Mouse (Mus musculus) frontal cortex, postnatal 25 days (tissue): Measurements from ENCODE around the gene Lrsam1.
A peak's percentile ranks its signal among the peaks of the same experiment; 100 is the strongest.

Experiments
- DNase-seq, 2 experiments: peaks; one replicate each; pipeline ENCODE4 v3.0.0; 2022; ENCODE audit warnings: low spot score in 2 of 2

Gene Lrsam1

DNA sequence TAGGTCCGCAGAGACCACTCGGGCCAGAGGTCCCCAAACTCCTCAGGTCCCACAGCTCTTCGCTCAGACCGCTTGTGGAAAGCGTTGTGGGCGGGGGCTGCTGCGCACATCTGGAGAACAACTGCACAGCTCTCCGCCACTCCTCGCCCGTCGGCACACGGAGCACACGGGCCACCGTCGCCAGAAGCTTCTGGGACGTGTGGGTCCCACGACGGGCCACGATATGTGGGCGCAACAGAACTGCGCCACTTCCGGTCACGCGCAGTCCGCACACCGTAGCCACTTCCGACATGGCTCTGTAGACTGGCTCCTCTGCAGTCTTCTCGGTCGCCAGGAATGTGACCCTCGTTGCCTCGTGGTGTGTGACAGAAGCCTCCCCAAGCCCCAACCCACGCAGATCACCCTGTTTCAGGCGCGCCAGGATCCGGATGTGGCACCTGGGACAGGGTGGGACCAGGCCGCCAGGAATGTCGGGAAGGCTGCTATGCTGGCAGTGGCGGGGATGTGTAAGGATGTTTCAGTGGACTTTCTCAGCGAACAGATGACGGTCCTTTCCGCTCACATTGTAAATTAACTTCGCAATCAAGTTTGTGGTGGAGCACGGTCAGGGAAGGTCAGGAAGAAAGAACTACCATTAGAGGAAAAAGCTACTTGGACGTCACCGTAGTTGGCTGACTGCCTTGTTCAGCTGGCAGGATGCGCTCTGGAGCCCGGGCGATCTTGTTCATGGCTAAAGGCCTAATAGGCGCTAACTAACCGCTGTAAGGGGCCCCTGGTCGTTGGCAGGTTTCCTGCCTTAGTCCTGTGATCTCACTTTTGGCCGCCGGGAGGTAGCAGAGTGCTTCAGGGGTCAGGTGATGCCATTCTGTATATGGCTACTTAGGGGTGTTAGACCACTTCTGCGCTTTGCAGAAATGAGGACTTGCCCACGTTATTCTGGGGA, 5.5 kb upstream of the Lrsam1 start:
- peak; percentile 74 to 79 for DNase-seq

DNA sequence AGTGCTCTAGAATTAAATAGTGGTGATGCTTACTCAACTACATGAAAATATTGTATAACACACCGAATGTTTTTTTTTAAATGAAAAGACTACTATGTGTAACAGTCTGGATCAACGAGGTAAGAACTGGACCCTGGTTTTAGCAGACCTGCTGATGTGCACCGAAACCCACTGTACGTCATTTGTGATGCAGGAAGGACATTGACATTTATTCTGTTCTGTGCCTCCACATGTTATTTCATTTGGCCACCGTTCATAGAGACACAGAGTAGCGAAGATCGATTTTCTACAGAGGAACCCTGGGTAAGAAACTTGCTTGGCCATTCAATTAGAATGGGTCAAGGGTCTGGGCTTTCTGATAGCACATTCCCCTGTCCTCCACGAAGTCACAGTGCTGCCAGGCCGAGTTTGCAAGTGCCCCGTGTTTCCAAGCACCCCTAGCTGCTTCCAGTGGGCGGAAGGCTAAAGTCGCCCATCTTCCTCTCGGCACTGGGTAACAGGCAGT, 4.8 kb upstream of the Lrsam1 start:
- no peak for DNase-seq

DNA sequence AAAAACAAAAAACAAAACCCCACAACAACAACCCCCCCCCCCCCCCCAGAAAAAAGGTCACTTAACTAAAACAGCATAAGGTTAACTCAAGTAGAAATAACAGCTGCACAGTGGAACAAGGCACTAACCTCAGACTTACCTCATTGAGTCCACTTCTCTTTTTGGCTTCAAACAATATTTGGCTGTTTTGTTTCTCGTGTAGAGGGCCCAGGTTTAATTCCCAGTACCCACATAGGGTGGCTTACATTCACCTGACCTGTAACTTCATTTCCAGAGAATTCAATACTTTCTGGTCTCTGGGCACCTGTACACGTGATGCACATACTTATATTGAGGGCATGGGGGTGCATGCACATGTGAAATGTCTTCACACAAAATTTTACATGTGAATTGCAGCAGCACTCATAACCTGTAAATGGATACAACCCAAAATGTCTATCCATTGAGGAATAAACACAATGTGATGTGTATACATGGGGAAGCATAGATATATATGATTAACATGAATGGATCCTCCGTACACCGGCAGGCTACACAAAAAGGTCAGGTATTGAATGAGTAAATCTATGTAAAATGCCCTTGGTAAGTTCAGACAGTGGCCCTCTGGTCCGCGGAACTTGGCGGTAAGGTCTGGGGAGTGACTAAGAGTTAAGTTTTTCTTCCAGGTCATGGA, 4.2 kb upstream of the Lrsam1 start:
- DNase-seq: no peak

DNA sequence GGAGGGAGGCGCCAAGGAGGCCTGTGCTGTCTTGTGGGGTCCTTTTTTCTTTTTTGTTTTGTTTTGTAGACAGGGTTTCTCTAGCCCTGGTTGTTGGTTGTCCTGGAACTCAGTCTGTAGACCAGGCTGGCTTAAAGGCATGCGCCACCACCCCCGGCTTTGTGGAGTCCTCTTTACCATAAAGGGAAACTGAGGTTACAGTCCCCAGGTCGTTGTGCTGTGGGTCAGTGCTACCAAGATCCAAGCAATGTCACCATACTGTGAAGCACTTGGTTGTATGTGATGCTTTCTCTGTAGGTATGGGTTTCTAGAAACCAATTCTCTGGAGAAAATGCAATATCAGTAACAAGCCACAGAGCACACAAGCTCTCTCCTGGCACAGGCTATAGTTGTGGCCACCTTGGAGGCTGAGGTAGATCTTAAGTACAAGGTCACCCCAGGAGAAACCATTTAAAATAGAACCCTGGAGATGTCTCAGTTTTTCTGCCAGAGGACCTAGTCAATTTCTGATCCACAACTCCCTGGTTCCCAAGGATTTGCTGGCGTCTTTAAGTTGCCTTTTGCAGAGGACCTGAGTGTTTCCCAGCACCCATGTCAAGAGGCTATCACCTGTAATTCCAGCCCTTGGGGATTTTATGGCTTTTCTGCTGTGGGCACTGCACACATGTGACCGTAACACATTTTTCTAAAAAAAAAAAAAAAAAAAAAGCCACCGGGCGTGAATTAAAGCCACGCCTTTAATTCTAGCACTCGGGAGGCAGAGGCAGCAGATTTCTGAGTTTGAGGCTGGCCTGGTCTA, 3.4 kb upstream of the Lrsam1 start:
- DNase-seq: no peak

DNA sequence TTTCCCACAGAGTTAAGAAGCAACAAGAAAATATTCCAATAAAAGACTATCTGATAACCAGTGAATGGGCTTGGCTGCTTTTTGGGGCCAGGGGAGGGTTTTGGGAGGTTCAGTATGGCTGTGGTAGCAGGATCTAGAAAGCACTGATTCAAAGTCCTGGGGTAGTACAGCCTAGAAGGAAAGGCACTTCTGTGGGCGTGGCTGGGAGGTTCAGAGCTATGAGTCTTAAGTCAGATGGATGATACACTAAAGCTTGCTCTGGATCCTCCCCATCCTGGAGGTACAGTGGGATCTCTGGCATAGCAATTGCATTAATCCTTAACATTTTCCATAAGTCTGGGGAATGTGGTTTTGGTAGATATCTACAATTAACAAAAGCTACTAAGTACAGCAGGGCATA, 2.6 kb upstream of the Lrsam1 start:
- no peak for DNase-seq

DNA sequence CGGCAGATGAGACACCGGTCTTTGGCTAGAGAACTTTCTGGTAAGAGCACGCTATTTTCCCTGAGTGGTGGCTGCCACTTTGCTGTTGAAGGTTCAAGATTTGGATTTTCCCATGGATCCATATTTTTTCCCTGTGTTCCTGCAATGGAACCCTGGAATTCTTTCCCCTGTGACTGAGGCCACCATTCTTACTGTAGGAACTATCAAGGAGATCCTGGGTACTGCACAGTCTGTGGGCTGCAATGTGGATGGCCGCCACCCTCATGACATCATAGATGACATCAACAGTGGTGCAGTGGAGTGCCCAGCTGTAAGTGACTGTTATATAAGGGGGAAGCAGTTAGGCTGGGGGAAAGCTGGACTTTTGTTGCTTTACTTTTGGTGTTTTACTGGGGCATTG, 2.1 kb upstream of the Lrsam1 start:
- no peak for DNase-seq

DNA sequence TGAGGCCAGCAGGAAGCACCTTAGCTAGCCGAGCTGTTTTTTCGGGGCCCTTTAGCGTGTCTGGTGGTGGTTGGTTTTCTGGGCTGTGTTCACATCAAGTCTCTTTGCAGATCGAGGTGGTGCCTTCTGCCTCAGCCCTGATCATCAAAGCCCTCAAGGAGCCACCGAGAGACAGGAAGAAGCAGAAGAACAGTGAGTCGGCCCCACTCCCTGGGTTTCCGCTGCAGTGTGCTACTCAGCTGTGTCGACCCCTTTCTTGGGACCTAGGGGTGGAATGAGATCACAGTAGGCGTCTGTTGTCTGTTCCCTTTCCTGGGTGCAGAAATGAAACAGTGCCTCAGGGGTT, 1.4 kb upstream of the Lrsam1 start:
- no peak for DNase-seq

DNA sequence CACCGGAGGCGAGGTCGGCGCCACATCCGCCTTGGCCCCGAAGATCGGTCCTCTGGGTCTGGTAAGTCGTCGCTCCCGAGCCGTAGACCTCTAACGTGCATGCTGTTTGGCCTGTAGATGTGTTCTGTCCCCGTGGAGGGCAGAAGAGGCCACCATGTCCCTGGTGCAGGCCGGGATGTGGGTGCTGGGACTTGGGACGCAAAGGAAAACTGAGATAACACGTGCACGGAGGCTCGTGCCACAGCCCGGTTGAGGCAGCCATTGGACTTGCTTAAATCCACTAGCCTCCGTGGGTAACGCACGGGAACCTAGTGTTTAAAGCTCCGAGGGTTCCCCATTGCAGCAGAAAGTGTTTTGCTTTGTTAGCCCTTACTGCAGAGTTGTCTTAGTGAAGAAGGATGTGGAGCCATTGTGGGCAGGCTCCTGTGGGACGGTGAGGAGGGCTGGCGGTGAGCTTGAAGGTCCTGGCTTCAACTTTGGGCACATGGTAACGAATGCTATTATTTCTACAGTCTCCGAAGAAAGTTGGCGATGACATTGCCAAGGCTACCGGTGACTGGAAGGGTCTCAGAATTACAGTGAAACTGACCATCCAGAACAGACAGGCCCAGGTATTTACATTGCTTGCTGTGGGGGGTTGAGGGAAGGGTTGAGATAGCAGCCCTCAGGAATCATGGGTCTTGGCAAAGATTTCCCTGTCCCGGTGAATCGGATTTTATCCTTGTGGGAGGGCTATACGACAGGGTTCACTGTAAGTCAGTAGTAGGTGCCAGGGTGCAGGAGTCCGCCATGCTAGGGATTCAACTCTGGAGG, 854 bp upstream of the Lrsam1 start:
- DNase-seq: no peak

GRCm38 (mm10) chr2:32960273-32960672, 1.1 kb downstream of the Lrsam1 start:
- no peak for DNase-seq

- DNase-seq: no peak
Observed at GRCm38 (mm10) chr2:32957344-32957743, 4.1 kb downstream of the Lrsam1 start.

DNA sequence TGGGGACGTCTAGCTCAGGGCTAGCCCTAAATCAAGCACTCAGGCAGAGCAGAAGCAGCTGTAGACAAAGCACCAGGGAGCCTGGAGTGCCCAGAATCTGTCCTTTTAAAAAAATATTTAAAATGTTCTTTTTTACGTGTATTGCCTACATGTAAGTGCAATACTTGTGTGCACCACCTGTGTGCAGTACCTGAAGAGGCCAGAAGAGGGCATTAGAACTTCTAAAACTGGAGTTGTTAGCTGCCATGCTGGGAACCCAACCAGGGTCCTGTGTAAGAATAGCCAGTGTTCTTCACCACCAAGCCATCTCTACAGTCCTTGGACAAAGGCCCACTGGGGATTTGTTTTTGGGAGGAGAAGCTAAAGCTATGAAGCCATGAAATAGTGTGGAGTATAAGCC, 6.8 kb downstream of the Lrsam1 start:
- DNase-seq: no peak

DNA sequence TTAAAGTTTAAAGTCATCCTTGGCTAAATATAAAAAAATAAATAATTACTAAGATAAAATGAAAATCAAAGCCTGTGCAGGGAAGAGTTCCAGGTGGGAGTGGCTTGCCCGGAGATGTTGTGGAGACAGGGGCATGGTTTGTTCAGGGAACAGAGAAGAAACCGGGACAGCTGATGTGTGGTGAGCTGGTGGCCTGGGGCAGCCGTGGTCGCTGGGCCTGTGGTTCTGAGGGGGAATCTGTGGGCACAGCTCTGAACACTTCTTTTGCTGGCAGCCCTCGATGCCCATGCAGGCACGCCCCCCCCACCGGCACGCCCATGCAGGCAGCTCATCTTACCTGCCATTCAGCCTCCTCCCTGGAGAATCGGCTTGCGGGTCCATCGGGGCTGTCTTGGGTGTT, 14.0 kb downstream of the Lrsam1 start:
- no peak for DNase-seq

GRCm38 (mm10) chr2:32940483-32940882, 20.9 kb downstream of the Lrsam1 start:
- no peak for DNase-seq

DNA sequence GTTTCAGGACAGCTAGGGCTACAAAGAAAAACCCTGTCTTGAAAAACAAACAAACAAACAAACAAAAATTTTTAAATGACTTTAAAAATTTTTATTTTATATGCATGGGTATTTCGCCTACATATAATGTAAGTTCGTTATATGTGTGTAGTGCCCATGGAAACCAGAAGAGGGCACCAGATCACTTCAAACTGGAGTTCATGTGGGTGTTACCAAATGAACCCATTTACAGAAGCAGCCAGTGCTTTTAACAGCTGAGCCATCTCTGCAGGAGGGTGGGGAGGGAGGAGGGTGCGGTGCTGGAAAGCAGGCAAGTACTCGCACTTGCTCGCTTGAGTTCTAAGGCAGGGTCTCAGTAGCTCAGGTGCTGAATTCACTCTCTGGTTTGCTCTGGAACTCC, 22.0 kb downstream of the Lrsam1 start:
- no peak for DNase-seq

GRCm38 (mm10) chr2:32938741-32939140, 22.7 kb downstream of the Lrsam1 start:
- DNase-seq: no peak

GRCm38 (mm10) chr2:32931730-32932129, 29.7 kb downstream of the Lrsam1 start:
- DNase-seq: no peak

GRCm38 (mm10) chr2:32928947-32929829, 32.2 kb downstream of the Lrsam1 start:
- no peak for DNase-seq

GRCm38 (mm10) chr2:32928235-32928946, 33.0 kb downstream of the Lrsam1 start:
- peak; percentile 50 to 60 for DNase-seq

GRCm38 (mm10) chr2:32927624-32928234, 33.7 kb downstream of the Lrsam1 start:
- no peak for DNase-seq
